Mouse (Mus musculus): ENCODE measurements around the gene Morn3. TPM values are rescaled to one million over a fixed set of nuclear protein-coding genes. Genes with fewer than 3 reads are reported as not detected.
A peak's percentile ranks its signal among the peaks of the same experiment; 100 is the strongest.

Morn3 gene
- total and polyA plus RNA-seq, 2 experiments from 2014 or later = 1.1 TPM; not detected in 1

GRCm38 (mm10) chr5:123083340-123084050 is 36.7 kb upstream of the Morn3 start:
- Histone ChIP-seq H3K4me2 (ENCODE audit: low read depth) (no peak overlapping the region), H3K27ac (ENCODE audit: low read depth, low read length) (no peak overlapping the region), H3K36me3 (ENCODE audit: insufficient read depth) (no peaks in the 10 kb centered on the region), H3K9me3 (ENCODE audit: low read length) (no peaks in the 10 kb centered on the region), H3K4me3 (ENCODE audit: low read depth, low read length) (no peak overlapping the region), H3K9ac (no peak overlapping the region), H3K4me1 (ENCODE audit: insufficient read depth) (no peaks in the 10 kb centered on the region), H3K27me3 (ENCODE audit: insufficient read depth, low read length) (no peaks in the 10 kb centered on the region)
- 79% methylated on average over 13 of the region's 13 CpGs for WGBS
- no peak for DNase-seq
- ATAC-seq = no peak
- TF ChIP-seq CTCF (IDR thresholded peaks at IDR 0.05; ENCODE audit: low read depth) = no peak

- Histone ChIP-seq H3K4me2 (ENCODE audit: low read depth) (no peak overlapping the region), H3K27me3 (ENCODE audit: insufficient read depth, low read length) (no peaks in the 10 kb centered on the region), H3K4me1 (ENCODE audit: insufficient read depth) (peaks cover 7% of the 10 kb centered on the region; the same call in 1 of the 2 replicates), H3K9ac (no peak overlapping the region), H3K9me3 (ENCODE audit: low read length) (no peaks in the 10 kb centered on the region), H3K27ac (ENCODE audit: low read depth, low read length) (no peak overlapping the region), H3K4me3 (ENCODE audit: low read depth, low read length) (no peak overlapping the region), H3K36me3 (ENCODE audit: insufficient read depth) (no peaks in the 10 kb centered on the region)
- 95% methylated on average over 12 of the region's 13 CpGs for WGBS
- TF ChIP-seq CTCF (IDR thresholded peaks at IDR 0.05; ENCODE audit: low read depth) = 0 out of 2 replicates have a peak, but pooled peaks have one; percentile 15
- DNase-seq (no peak), ATAC-seq (no peak)
These were observed 33.7 kb upstream of the Morn3 start for GRCm38 (mm10) chr5:123080510-123080909.

- Histone ChIP-seq H3K4me1 (ENCODE audit: insufficient read depth) (peaks cover 10% of the 10 kb centered on the region; the same call in 1 of the 2 replicates), H3K4me2 (ENCODE audit: low read depth) (no peak overlapping the region), H3K9ac (no peak overlapping the region), H3K36me3 (ENCODE audit: insufficient read depth) (no peaks in the 10 kb centered on the region), H3K9me3 (ENCODE audit: low read length) (no peaks in the 10 kb centered on the region), H3K27ac (ENCODE audit: low read depth, low read length) (no peak overlapping the region), H3K4me3 (ENCODE audit: low read depth, low read length) (no peak overlapping the region), H3K27me3 (ENCODE audit: insufficient read depth, low read length) (no peaks in the 10 kb centered on the region)
- ATAC-seq = no peak
- DNase-seq = no peak
- no peak for TF ChIP-seq CTCF (IDR thresholded peaks at IDR 0.05; ENCODE audit: low read depth)
- WGBS = 87% methylated on average over 8 of the region's 8 CpGs
These were observed 33.2 kb upstream of the Morn3 start for GRCm38 (mm10) chr5:123080041-123080440.

GRCm38 (mm10) chr5:123079568-123079967 is 32.8 kb upstream of the Morn3 start:
- Histone ChIP-seq H3K4me3 (ENCODE audit: low read depth, low read length) (no peak overlapping the region), H3K36me3 (ENCODE audit: insufficient read depth) (no peaks in the 10 kb centered on the region), H3K9me3 (ENCODE audit: low read length) (no peaks in the 10 kb centered on the region), H3K4me2 (ENCODE audit: low read depth) (no peak overlapping the region), H3K9ac (no peak overlapping the region), H3K27ac (ENCODE audit: low read depth, low read length) (no peak overlapping the region), H3K4me1 (ENCODE audit: insufficient read depth) (peaks cover 10% of the 10 kb centered on the region; the same call in 1 of the 2 replicates), H3K27me3 (ENCODE audit: insufficient read depth, low read length) (no peaks in the 10 kb centered on the region)
- 96% methylated on average over 1 of the region's 1 CpGs for WGBS
- ATAC-seq (no peak), DNase-seq (no peak)
- TF ChIP-seq CTCF (IDR thresholded peaks at IDR 0.05; ENCODE audit: low read depth) = no peak

- Histone ChIP-seq H3K9me3 (ENCODE audit: low read length) (no peaks in the 10 kb centered on the region), H3K36me3 (ENCODE audit: insufficient read depth) (no peaks in the 10 kb centered on the region), H3K27ac (ENCODE audit: low read depth, low read length) (peak overlapping the region; percentile 74), H3K4me2 (ENCODE audit: low read depth) (peak overlapping the region; percentile 77), H3K27me3 (ENCODE audit: insufficient read depth, low read length) (no peaks in the 10 kb centered on the region), H3K4me3 (ENCODE audit: low read depth, low read length) (peak overlapping the region; percentile 74), H3K9ac (peak overlapping the region; percentile 80), H3K4me1 (ENCODE audit: insufficient read depth) (peaks cover 10% of the 10 kb centered on the region; the same call in 1 of the 2 replicates)
- TF ChIP-seq CTCF (IDR thresholded peaks at IDR 0.05; ENCODE audit: low read depth) = no peak
- DNase-seq (peak; percentile 61), ATAC-seq (peak; percentile 83)
- 6% methylated on average over 29 of the region's 35 CpGs for WGBS
These were observed 29.8 kb upstream of the Morn3 start for GRCm38 (mm10) chr5:123076419-123077281.

- Histone ChIP-seq H3K9ac (peak overlapping the region; percentile 80), H3K4me3 (ENCODE audit: low read depth, low read length) (peak overlapping the region; percentile 74), H3K4me1 (ENCODE audit: insufficient read depth) (peaks cover 10% of the 10 kb centered on the region; the same call in 1 of the 2 replicates), H3K9me3 (ENCODE audit: low read length) (no peaks in the 10 kb centered on the region), H3K4me2 (ENCODE audit: low read depth) (peak overlapping the region; percentile 77), H3K36me3 (ENCODE audit: insufficient read depth) (no peaks in the 10 kb centered on the region), H3K27me3 (ENCODE audit: insufficient read depth, low read length) (no peaks in the 10 kb centered on the region), H3K27ac (ENCODE audit: low read depth, low read length) (peak overlapping the region; percentile 74)
- 10% methylated on average over 36 of the region's 45 CpGs for WGBS
- peak; percentile 97 for DNase-seq
- TF ChIP-seq CTCF (IDR thresholded peaks at IDR 0.05; ENCODE audit: low read depth) = no peak
- peak; percentile 97 for ATAC-seq
These were observed 29.0 kb upstream of the Morn3 start for GRCm38 (mm10) chr5:123075576-123076418.
